Mouse (Mus musculus): ENCODE measurements around the gene Sergef.

The Sergef gene

GRCm38 (mm10) chr7:46404756-46405155 is 234.9 kb downstream of the Sergef start:
- DNase-seq (ENCODE audit: low read depth, low spot score), result no peak

GRCm38 (mm10) chr7:46403616-46404485 is 235.8 kb downstream of the Sergef start:
- DNase-seq (ENCODE audit: low read depth, low spot score), result no peak

GRCm38 (mm10) chr7:46401371-46402180 is 238.0 kb downstream of the Sergef start:
- no peak for DNase-seq (ENCODE audit: low read depth, low spot score)

GRCm38 (mm10) chr7:46400346-46400745 is 239.3 kb downstream of the Sergef start:
- DNase-seq (ENCODE audit: low read depth, low spot score), result no peak

- DNase-seq (ENCODE audit: low read depth, low spot score), result no peak
Measured at GRCm38 (mm10) chr7:46399676-46400075, 239.9 kb downstream of the Sergef start.

DNA sequence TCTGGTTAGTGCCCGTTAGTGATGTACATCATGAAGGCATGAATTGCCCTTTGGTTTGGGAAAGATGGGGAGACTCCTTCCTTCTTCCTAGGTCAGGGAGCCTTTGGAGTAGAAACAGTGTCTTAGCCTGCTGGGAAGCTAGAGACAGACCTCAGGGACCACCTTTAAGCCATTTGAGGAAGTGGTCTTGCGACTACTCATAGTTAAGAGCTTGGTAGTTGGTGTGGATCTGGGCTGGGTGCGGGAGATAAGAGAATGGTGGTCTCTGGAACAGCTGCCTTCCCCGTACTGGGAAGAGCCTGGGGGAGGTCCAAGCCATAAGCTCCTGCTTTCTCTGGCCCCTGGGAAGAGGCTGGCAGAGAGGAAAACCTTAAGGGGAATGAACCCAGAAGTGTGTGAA is 241.0 kb downstream of the Sergef start:
- DNase-seq (ENCODE audit: low read depth, low spot score), result no peak

- DNase-seq (ENCODE audit: low read depth, low spot score), result no peak
Measured at GRCm38 (mm10) chr7:46397732-46398333, 241.8 kb downstream of the Sergef start.

DNA sequence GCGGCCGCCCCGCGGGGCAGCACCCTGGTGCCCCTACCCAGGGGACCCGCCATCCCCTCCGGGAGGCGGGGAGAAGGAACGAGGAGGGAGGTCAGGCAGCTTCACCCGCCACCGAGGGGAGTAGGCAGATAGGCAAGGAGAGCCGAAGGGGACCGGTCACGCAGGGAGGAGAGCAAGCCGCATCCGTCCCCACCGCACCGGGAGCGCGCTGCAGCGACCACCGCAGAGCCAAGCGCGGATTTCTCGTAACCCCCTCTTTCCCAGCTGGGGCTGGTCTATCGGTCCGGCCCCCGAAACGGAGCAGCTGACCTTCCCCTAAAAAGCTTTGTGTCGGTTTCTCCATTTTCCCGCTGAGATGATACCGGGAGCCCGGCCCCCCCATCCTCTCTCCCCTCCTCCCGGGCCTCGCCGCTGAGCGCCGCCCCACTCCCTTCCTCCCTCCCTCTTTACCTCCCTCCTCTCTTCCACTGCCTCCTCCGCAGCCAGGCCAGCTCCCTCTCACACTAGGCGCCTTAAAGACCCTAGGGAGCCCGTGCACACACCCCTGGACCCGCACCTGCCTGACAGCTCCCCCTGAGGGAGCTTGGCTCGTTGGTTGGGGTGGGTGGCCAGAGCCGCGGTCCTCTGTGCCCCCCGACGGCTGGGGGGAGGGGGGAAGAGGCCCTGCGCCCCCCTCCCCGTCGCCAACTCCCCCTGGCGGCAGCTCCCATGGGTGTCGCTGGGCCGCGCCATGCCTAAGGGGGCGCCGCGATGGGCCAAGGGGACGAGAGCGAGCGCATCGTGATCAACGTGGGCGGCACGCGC is 242.5 kb downstream of the Sergef start:
- peak; percentile 51 for DNase-seq (ENCODE audit: low read depth, low spot score)

DNA sequence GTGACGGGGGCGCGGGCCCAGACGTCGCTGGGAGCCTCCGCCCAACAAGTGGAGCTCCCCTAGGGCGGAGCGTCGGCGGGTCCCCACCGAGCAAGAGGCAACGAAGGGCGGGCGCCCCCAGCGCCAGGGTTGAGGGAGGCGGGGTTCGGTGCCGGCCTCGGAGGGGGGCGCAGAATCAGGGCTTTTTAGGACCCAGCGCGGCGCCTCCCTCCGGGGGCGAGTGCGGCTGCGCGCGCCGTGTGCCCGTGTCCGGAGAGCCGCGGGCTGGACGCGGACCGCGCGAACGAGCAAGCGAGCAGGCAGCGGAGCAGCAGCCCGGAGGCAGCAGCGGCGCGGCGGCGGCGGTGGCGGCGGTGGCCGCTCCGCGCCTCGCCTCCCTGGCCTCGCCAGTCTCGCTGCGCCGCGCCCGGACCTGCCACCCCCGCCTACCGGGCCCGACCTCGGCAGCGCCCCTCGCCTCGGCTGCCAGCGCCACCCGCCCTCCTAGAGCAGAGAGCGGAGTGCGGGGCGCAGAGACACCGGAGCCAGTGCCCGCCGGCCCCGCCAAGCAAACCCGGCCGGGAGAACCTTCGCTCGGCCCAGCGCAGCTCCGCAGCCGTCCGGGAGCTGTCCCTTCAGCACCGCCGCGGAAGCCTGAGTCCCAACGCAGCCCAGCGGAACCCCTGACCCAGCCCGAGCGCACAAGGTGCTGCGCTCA is 243.2 kb downstream of the Sergef start, which contains the start of gene Kcnc1:
Gene Kcnc1 (plus strand): TSS at position 267 of the 697 bp plus-strand sequence.
- DNase-seq (ENCODE audit: low read depth, low spot score), result peak; percentile 78

DNA sequence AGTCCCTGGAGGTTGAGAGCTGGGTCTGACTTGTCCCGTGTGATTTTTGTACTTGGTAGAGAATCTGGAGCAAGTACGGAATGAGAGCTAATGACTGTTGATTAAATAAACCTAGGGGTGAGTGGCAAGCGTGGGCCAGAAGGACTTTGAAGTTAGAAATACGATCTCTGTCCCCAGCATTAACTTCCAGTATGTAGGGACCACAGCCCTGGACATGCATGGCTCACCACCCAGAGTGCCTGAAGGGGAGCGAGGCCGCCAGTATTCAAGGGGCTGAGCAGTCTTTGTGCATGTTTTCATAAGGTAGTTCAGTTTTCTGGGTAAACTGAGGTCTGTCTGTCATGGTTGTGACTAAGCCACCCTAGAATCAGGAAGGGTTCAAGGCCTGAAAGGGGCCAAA is 244.0 kb downstream of the Sergef start:
- no peak for DNase-seq (ENCODE audit: low read depth, low spot score)

GRCm38 (mm10) chr7:46394933-46395332 is 244.7 kb downstream of the Sergef start:
- no peak for DNase-seq (ENCODE audit: low read depth, low spot score)

DNA sequence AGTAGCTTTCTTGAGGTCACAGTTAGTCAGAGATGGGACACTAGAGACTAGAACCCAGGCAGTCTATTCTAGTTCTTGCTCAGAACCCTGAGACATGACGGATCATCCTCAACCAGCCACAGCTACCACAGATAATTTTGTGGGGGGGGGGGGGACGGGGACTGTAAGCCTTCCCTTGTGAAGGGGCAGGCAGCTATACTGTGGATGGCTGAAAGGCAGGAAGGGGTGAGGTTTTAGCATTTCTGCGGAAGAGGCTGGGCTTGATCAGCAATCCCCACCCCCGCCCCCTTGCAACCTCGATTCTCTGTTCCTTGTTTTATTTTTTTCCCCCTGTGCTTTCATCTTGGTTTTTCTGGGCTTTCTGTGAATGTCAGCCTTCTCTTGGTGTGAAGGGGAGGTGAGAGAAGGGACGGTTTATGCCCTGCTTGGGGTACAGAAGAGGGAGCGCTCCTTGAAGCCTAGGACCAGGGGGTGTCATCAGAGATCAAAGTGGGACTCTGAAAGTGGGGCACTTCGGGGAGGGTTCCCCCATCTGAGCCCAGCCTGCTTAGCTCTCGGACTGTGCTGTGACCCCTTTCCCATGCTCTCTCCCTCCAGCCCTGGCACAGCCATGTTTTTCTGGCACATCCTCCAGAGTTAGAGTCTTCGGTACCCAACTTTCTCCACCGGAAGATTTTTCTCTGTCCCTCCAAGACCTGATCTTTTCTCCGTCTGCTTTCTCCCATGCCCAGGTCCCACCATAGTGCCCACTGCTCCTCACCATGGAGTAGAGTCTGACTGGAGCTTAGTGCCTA is 245.7 kb downstream of the Sergef start:
- DNase-seq (ENCODE audit: low read depth, low spot score), result no peak
